Mouse (Mus musculus) macrophage (primary cell): ENCODE results near the gene Fndc8. TPM values are rescaled to one million over a fixed set of nuclear protein-coding genes. Genes with fewer than 3 reads are reported as not detected.

ENCODE experiments used
- H3K27ac ChIP-seq: fragments of 350-480 bp; formaldehyde crosslinking; 2 replicates; pipeline ENCODE4 v1.9.0; 2021
- H3K36me3 ChIP-seq: fragments of 350-480 bp; formaldehyde crosslinking; 2 replicates; pipeline ENCODE4 v1.9.0; 2021; ENCODE audit errors: inconsistent target
- H3K4me3 ChIP-seq: fragments of 350-480 bp; formaldehyde crosslinking; 2 replicates; pipeline ENCODE4 v1.9.0; 2021; ENCODE audit errors: inconsistent target
- H3K79me2 ChIP-seq: fragments of 350-480 bp; formaldehyde crosslinking; 2 replicates; pipeline ENCODE4 v1.9.0; 2021; ENCODE audit errors: inconsistent target
- WGBS: methylation state at CpG from one replicate; pipeline ENCODE4 v1.1.7; 2026; ENCODE audit warnings: inconsistent platforms; ENCODE audit not compliant: missing documents; 5-methylcytosine and 5-hydroxymethylcytosine counted together
- polyA plus RNA-seq: library from polyadenylated mRNA; stranded (reverse); fragments of 250-400 nt; gene quantifications from 3 replicates; pipeline ENCODE4 v1.2.4, GENCODE M21; 2018; ENCODE audit warnings: inconsistent platforms

The Fndc8 gene
- polyA plus RNA-seq, 1 experiment from 2014 or later, result not detected

DNA sequence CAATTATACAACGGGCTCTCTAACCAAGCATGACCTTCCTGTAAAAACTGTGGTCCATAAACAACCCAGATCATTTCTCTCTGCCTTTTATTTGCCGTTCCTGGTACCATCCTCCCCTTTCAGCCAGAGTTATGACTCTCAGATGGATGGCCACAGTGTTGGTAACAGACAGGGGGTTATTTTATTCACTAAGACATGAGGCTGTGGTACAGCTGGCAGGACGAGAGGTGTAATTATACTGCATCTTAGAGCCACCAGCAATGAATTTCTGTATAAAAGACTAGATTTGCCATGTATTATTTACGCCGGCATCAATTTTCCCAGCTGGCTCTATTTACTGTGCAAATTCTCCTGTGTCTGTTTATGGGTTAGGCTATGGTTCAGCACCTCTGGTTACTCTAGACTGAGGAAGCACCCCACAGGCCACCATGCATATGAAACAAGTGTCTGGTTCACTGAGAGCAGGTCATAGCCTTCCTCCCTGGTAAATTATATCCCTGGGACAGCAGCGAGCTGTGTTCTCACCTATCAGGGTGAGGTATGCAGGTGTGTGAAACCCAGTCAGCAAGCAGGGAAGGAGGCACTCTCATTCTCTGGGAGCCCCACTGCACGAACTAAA, 14.1 kb upstream of the Fndc8 start:
- WGBS, result 90% methylated on average over 7 of the region's 7 CpGs
- Histone ChIP-seq H3K79me2 (no peaks in the 10 kb centered on the region), H3K4me3 (no peak overlapping the region), H3K27ac (no peak overlapping the region), H3K36me3 (peaks cover 9% of the 10 kb centered on the region; the same call in 1 of the 2 replicates)

- H3K79me2 ChIP-seq, result no peaks in the 10 kb centered on the region; the same call in 1 of the 2 replicates
- H3K27ac ChIP-seq, result no peak overlapping the region
- H3K36me3 ChIP-seq, result peaks cover 12% of the 10 kb centered on the region; the same call in 1 of the 2 replicates
- 92% methylated on average over 8 of the region's 8 CpGs for WGBS
- H3K4me3 ChIP-seq, result no peak overlapping the region
These were observed 8.7 kb upstream of the Fndc8 start for GRCm38 (mm10) chr11:82883180-82883579.

DNA sequence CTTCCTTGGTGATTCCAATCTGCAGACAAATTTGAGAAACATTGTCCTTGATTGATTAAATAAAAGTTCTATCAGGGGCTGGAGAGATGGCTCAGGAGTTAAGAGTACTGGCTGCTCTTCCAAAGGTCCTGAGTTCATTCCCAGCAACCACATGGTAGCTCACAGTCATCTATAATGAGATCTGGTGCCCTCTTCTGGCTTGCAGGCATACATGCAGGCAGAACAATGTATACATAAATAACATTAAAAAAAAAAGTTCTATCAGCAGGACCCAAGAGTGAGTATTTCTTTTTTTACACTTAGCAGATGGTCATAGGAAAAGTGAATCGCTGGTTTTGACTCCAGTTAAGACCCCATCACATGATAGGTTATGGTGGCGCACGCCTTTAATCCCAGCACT, 5.4 kb upstream of the Fndc8 start:
- Histone ChIP-seq H3K36me3 (peaks cover 6% of the 10 kb centered on the region; the same call in 1 of the 2 replicates), H3K79me2 (no peaks in the 10 kb centered on the region; the same call in 1 of the 2 replicates)

GRCm38 (mm10) chr11:82888491-82888946, 3.4 kb upstream of the Fndc8 start:
- 88% methylated on average over 10 of the region's 10 CpGs for WGBS
- H3K27ac ChIP-seq, result no peak overlapping the region

More for the DNA sequence above, 5.4 kb upstream of the Fndc8 start:
- no peak overlapping the region for H3K27ac ChIP-seq
- 79% methylated on average over 2 of the region's 3 CpGs for WGBS
- no peak overlapping the region for H3K4me3 ChIP-seq

GRCm38 (mm10) chr11:82889524-82890341, 2.2 kb upstream of the Fndc8 start:
- Histone ChIP-seq H3K27ac (peak overlapping the region; percentile 59), H3K79me2 (no peaks in the 10 kb centered on the region; the same call in 1 of the 2 replicates), H3K36me3 (no peaks in the 10 kb centered on the region), H3K4me3 (peak overlapping the region; percentile 88)
- 2% methylated on average over 30 of the region's 31 CpGs for WGBS

More at GRCm38 (mm10) chr11:82888491-82888946, 3.4 kb upstream of the Fndc8 start:
- no peaks in the 10 kb centered on the region; the same call in 1 of the 2 replicates for H3K79me2 ChIP-seq
- H3K4me3 ChIP-seq, result no peak overlapping the region
- H3K36me3 ChIP-seq, result no peaks in the 10 kb centered on the region

GRCm38 (mm10) chr11:82890342-82890762, 1.6 kb upstream of the Fndc8 start, which contains the start of gene Rad51d:
Gene Rad51d (minus strand): TSS chr11:82890614.
- no peaks in the 10 kb centered on the region for H3K36me3 ChIP-seq
- H3K4me3 ChIP-seq, result peak within 1 kb of the TSS; percentile 88
- WGBS, result under 1% methylated on average over 26 of the region's 26 CpGs
- H3K27ac ChIP-seq, result peak within 1 kb of the TSS; percentile 59
- H3K79me2 ChIP-seq, result no peaks in the 10 kb centered on the region; the same call in 1 of the 2 replicates

- H3K4me3 ChIP-seq, result no peak overlapping the region
- no peaks in the 10 kb centered on the region for H3K79me2 ChIP-seq
- peaks cover 13% of the 10 kb centered on the region; the same call in 1 of the 2 replicates for H3K36me3 ChIP-seq
- no peak overlapping the region for H3K27ac ChIP-seq
- 97% methylated on average over 10 of the region's 10 CpGs for WGBS
These were observed 5.6 kb downstream of the Fndc8 start for GRCm38 (mm10) chr11:82897478-82897877.

DNA sequence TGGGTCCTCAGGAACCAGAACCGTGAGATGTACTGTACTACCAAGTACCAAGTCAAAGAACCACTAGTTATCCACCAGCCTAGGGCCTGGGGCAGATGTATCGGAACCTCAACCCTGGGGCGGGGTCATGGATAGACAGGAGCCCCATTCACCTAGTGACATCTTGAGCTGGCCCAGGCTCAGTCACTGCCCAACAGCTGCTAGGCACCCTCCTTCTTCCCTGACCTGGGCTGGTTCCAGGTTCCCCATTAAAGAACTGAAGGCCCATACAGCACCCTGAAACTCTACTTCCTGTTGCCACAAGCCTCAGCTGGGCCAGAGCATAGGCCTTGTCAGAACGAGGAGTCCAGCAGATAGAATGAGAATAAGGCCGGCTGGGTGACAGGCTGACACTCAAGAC, 7.8 kb downstream of the Fndc8 start:
- Histone ChIP-seq H3K36me3 (peaks cover 33% of the 10 kb centered on the region; the same call in 1 of the 2 replicates), H3K79me2 (no peaks in the 10 kb centered on the region), H3K27ac (no peak overlapping the region), H3K4me3 (no peak overlapping the region)
- 84% methylated on average over 5 of the region's 5 CpGs for WGBS

- WGBS, result 92% methylated on average over 20 of the region's 20 CpGs
- H3K4me3 ChIP-seq, result no peak overlapping the region
- no peaks in the 10 kb centered on the region for H3K79me2 ChIP-seq
- no peak overlapping the region for H3K27ac ChIP-seq
- peaks cover 33% of the 10 kb centered on the region; the same call in 1 of the 2 replicates for H3K36me3 ChIP-seq
These were observed 9.8 kb downstream of the Fndc8 start for GRCm38 (mm10) chr11:82901606-82902310.

DNA sequence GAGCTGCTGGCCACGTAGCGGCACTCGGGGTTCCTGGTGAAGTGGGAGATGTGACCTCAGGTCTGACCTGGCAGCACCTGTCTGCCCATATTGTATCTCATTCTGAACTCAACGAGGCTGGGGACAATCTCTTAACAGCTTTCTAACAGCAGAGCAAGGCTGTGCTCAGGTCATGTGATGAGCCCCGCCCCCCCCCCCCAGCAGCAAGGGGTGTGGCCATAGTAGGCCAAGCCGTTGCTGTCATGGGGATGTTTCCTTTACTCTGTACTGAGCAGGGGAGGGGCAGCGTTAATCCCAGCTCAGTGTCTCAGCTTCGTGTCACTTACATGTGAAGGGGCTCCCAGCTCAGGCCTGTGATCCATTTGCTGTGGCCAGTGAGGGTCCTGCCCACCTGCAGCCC, 13.0 kb downstream of the Fndc8 start:
- no peaks in the 10 kb centered on the region; the same call in 1 of the 2 replicates for H3K79me2 ChIP-seq
- H3K27ac ChIP-seq, result no peak overlapping the region
- no peak overlapping the region for H3K4me3 ChIP-seq
- 69% methylated on average over 8 of the region's 8 CpGs for WGBS
- peaks cover 33% of the 10 kb centered on the region; the same call in 1 of the 2 replicates for H3K36me3 ChIP-seq

GRCm38 (mm10) chr11:82905816-82906215, 13.9 kb downstream of the Fndc8 start:
- Histone ChIP-seq H3K36me3 (peaks cover 33% of the 10 kb centered on the region; the same call in 1 of the 2 replicates), H3K79me2 (no peaks in the 10 kb centered on the region; the same call in 1 of the 2 replicates), H3K27ac (no peak overlapping the region), H3K4me3 (no peak overlapping the region)
- 97% methylated on average over 5 of the region's 5 CpGs for WGBS

GRCm38 (mm10) chr11:82907651-82908607, 16.0 kb downstream of the Fndc8 start, which contains the start of gene Nle1:
Gene Nle1 (minus strand): TSS chr11:82908411.
- Histone ChIP-seq H3K79me2 (no peaks in the 10 kb centered on the region; the same call in 1 of the 2 replicates), H3K36me3 (peaks cover 16% of the 10 kb centered on the region; the same call in 1 of the 2 replicates), H3K27ac (no peak within 1 kb of the TSS), H3K4me3 (peak within 1 kb of the TSS; percentile 62)
- 2% methylated on average over 69 of the region's 73 CpGs for WGBS

DNA sequence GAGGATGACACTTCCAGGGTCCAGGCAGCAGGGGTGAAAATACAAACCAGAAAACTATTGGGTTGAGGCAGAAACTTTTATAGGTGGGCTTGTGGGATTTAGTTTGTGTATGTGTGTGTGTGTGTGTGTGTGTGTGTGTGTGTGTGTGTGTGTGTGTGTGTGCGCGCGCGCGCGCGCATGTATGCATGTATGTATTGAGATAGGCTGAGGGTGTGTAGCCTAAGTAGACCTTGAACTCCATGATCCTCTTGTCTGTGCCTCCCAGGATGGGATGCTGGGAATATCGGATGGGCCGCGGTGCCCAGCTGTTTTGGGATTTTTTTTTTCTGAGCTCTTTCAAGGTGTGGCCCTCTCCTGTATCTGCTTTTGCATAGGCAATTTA, 16.7 kb downstream of the Fndc8 start:
- H3K27ac ChIP-seq, result no peak overlapping the region
- peaks cover 11% of the 10 kb centered on the region; the same call in 1 of the 2 replicates for H3K36me3 ChIP-seq
- WGBS, result 91% methylated on average over 7 of the region's 10 CpGs
- no peaks in the 10 kb centered on the region; the same call in 1 of the 2 replicates for H3K79me2 ChIP-seq
- H3K4me3 ChIP-seq, result no peak overlapping the region; the same call in 1 of the 2 replicates
